Mouse (Mus musculus) lung, adult 2 months (tissue): ENCODE data around the gene Dchs1.

Source experiments
- CTCF ChIP-seq: fragments of 200-500 bp; IDR thresholded peaks from 2 replicates; pipeline ENCODE4 v1.5.1; 2011; ENCODE audit warnings: mild to moderate bottlenecking, low read length, control low read depth; ENCODE audit not compliant: insufficient read depth
- POLR2A ChIP-seq: fragments of 200-500 bp; IDR thresholded peaks from 2 replicates; pipeline ENCODE4 v1.6.1; 2011; ENCODE audit warnings: low read depth, mild to moderate bottlenecking, control low read depth, low read length, borderline replicate concordance; ENCODE audit errors: extremely low read depth

GRCm38 (mm10) chr7:105776026-105776425, 11.4 kb downstream of the Dchs1 start:
- TF ChIP-seq CTCF, result no peak
- no peak for TF ChIP-seq POLR2A
